Mouse (Mus musculus): Measurements from ENCODE around the gene Rimbp2. TPM values are rescaled to one million over a fixed set of nuclear protein-coding genes. Genes with fewer than 3 reads are reported as not detected.
"Not testable (repeated sequence)": the region's sequence is repeated elsewhere in the genome, so short reads cannot be mapped to it uniquely, and the experiment has no call there.

Gene Rimbp2
- 1.9 and 2.2 TPM in 2 replicates for polyA plus RNA-seq (2016; fragmentation: Nextera tagmentation; extraction: Ambion mirVana)

- Histone ChIP-seq H3K4me1 (peaks cover 20% of the 10 kb centered on the region), H3K4me2 (replicated peaks) (peak within 1 kb of the TSS; percentile 63), H3K4me3 (peak within 1 kb of the TSS; percentile 51), H3K9me3 (replicated peaks) (no peaks in the 10 kb centered on the region; the same call in 1 of the 2 replicates), H3K27ac (peak within 1 kb of the TSS; percentile 83), H3K27me3 (0 out of 2 replicates have a peak, but pooled peaks cover 4% of the 10 kb centered on the region), H3K36me3 (no peaks in the 10 kb centered on the region), H3K9ac (peak within 1 kb of the TSS; percentile 64)
- 9% methylated on average over 11 of the region's 17 CpGs for WGBS
- ATAC-seq (ENCODE audit: low FRiP score) = peak; percentile 62
These were observed at the start of gene Rimbp2 for GRCm38 (mm10) chr5:128953278-128954070. Gene Rimbp2 (minus strand): TSS chr5:128953486.

GRCm38 (mm10) chr5:129002571-129003011 lies 49.3 kb upstream of the Rimbp2 start:
- H3K27me3 ChIP-seq = no peaks in the 10 kb centered on the region
- no peak overlapping the region for H3K9ac ChIP-seq
- 62% methylated on average over 14 of the region's 14 CpGs for WGBS
- peaks cover 24% of the 10 kb centered on the region for H3K4me1 ChIP-seq
- no peak overlapping the region for H3K27ac ChIP-seq
- no peak overlapping the region for H3K4me2 ChIP-seq (replicated peaks)
- H3K4me3 ChIP-seq = no peak overlapping the region
- H3K36me3 ChIP-seq = no peaks in the 10 kb centered on the region
- no peak for ATAC-seq (ENCODE audit: low FRiP score)
- no peaks in the 10 kb centered on the region for H3K9me3 ChIP-seq (replicated peaks)

GRCm38 (mm10) chr5:129000706-129001468 lies 47.6 kb upstream of the Rimbp2 start:
- Histone ChIP-seq H3K9ac (peak overlapping the region; percentile 13; the same call in 1 of the 2 replicates), H3K9me3 (replicated peaks) (no peaks in the 10 kb centered on the region), H3K36me3 (no peaks in the 10 kb centered on the region), H3K27me3 (no peaks in the 10 kb centered on the region), H3K27ac (0 out of 2 replicates have a peak overlapping the region, but pooled peaks have one; percentile 12), H3K4me3 (no peak overlapping the region), H3K4me1 (peaks cover 15% of the 10 kb centered on the region; the same call in 1 of the 2 replicates), H3K4me2 (replicated peaks) (no peak overlapping the region)
- ATAC-seq (ENCODE audit: low FRiP score) = no peak
- WGBS = 46% methylated on average over 8 of the region's 8 CpGs

GRCm38 (mm10) chr5:128987141-128987954 lies 34.1 kb upstream of the Rimbp2 start:
- 78% methylated on average over 19 of the region's 19 CpGs for WGBS
- no peaks in the 10 kb centered on the region for H3K9me3 ChIP-seq (replicated peaks)
- no peak overlapping the region for H3K4me3 ChIP-seq
- ATAC-seq (ENCODE audit: low FRiP score) = no peak
- H3K4me2 ChIP-seq (replicated peaks) = no peak overlapping the region
- H3K4me1 ChIP-seq = no peaks in the 10 kb centered on the region
- peaks cover 45% of the 10 kb centered on the region for H3K36me3 ChIP-seq
- no peak overlapping the region for H3K27ac ChIP-seq
- H3K9ac ChIP-seq = no peak overlapping the region
- H3K27me3 ChIP-seq = no peaks in the 10 kb centered on the region

DNA sequence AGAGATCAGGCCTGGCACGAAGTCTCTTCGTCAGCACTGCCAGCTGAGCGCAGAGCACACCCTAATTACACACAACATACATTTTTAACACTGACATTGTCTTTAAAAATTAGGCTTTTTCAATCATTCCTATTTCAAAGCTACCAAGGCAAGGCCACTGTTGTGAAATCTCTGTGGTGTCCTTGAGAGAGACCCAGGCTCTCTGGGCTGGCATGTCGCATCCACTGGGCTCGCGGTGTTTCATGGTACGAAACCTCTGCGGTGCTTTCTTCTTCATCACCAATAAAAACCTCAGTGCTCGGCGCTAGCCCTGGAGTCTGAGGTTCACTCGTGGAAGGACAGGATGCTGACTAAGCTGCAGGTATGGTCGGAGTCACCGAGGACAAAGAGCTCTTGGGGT lies 32.7 kb upstream of the Rimbp2 start:
- no peaks in the 10 kb centered on the region for H3K9me3 ChIP-seq (replicated peaks)
- no peak overlapping the region for H3K27ac ChIP-seq
- no peak overlapping the region for H3K4me2 ChIP-seq (replicated peaks)
- H3K9ac ChIP-seq = no peak overlapping the region
- 92% methylated on average over 13 of the region's 13 CpGs for WGBS
- no peak for ATAC-seq (ENCODE audit: low FRiP score)
- no peaks in the 10 kb centered on the region for H3K4me1 ChIP-seq
- H3K36me3 ChIP-seq = peaks cover 31% of the 10 kb centered on the region
- H3K27me3 ChIP-seq = no peaks in the 10 kb centered on the region
- no peak overlapping the region for H3K4me3 ChIP-seq

- peaks cover 24% of the 10 kb centered on the region for H3K36me3 ChIP-seq
- ATAC-seq (ENCODE audit: low FRiP score) = no peak
- 94% methylated on average over 6 of the region's 6 CpGs for WGBS
- H3K27ac ChIP-seq = no peak overlapping the region
- no peak overlapping the region for H3K9ac ChIP-seq
- H3K27me3 ChIP-seq = no peaks in the 10 kb centered on the region
- no peaks in the 10 kb centered on the region for H3K9me3 ChIP-seq (replicated peaks)
- no peak overlapping the region for H3K4me3 ChIP-seq
- no peaks in the 10 kb centered on the region for H3K4me1 ChIP-seq
- no peak overlapping the region for H3K4me2 ChIP-seq (replicated peaks)
These were observed 31.2 kb upstream of the Rimbp2 start for GRCm38 (mm10) chr5:128984536-128984935.

DNA sequence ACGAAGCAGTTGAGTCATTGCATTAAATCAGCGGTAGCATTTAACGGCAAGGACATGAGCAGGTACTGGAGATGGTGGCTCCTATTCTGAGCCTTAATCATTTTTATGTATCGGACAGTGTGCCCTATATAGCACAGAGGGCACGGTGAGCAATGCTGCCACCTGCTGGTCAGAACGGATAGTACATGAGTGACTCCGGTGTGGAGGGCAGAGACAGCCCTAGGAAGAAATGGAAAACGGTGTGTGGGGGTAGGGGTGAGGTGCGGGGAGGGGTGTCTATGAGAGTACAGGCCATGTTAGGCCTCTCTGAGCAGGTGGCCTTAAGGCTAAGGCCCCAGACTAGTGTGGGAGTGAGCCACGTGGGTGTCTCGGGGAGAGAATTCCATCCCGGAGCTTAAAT lies 28.3 kb upstream of the Rimbp2 start:
- no peak overlapping the region for H3K4me3 ChIP-seq

GRCm38 (mm10) chr5:128980857-128981256 lies 27.6 kb upstream of the Rimbp2 start:
- WGBS = 74% methylated on average over 7 of the region's 7 CpGs

More for the DNA sequence above, 28.3 kb upstream of the Rimbp2 start:
- Histone ChIP-seq H3K4me2 (replicated peaks) (no peak overlapping the region), H3K4me1 (no peaks in the 10 kb centered on the region), H3K9ac (no peak overlapping the region), H3K27me3 (no peaks in the 10 kb centered on the region), H3K9me3 (replicated peaks) (no peaks in the 10 kb centered on the region), H3K27ac (no peak overlapping the region), H3K36me3 (peaks cover 18% of the 10 kb centered on the region)
- peak; percentile 72; the same call in 1 of the 2 replicates for ATAC-seq (ENCODE audit: low FRiP score)
- 28% methylated on average over 12 of the region's 12 CpGs for WGBS

GRCm38 (mm10) chr5:128978957-128979356 lies 25.7 kb upstream of the Rimbp2 start:
- Histone ChIP-seq H3K36me3 (no peaks in the 10 kb centered on the region), H3K27ac (no peak overlapping the region), H3K9me3 (replicated peaks) (no peaks in the 10 kb centered on the region), H3K4me1 (no peaks in the 10 kb centered on the region; the same call in 1 of the 2 replicates), H3K27me3 (no peaks in the 10 kb centered on the region), H3K9ac (no peak overlapping the region), H3K4me2 (replicated peaks) (no peak overlapping the region), H3K4me3 (no peak overlapping the region)
- ATAC-seq (ENCODE audit: low FRiP score) = no peak
- 95% methylated on average over 7 of the region's 7 CpGs for WGBS

More at GRCm38 (mm10) chr5:128980857-128981256, 27.6 kb upstream of the Rimbp2 start:
- ATAC-seq (ENCODE audit: low FRiP score) = no peak
- Histone ChIP-seq H3K27me3 (no peaks in the 10 kb centered on the region), H3K9ac (no peak overlapping the region), H3K4me3 (no peak overlapping the region), H3K36me3 (peaks cover 11% of the 10 kb centered on the region), H3K9me3 (replicated peaks) (no peaks in the 10 kb centered on the region), H3K27ac (no peak overlapping the region), H3K4me1 (no peaks in the 10 kb centered on the region; the same call in 1 of the 2 replicates), H3K4me2 (replicated peaks) (no peak overlapping the region)

- not testable (repeated sequence) for H3K4me3 ChIP-seq; H3K27ac ChIP-seq; H3K9me3 ChIP-seq (replicated peaks); ATAC-seq (ENCODE audit: low FRiP score); H3K9ac ChIP-seq; H3K4me1 ChIP-seq; H3K27me3 ChIP-seq; H3K36me3 ChIP-seq; H3K4me2 ChIP-seq (replicated peaks)
- WGBS = 75% methylated on average over 1 of the region's 1 CpGs
These were observed 24.2 kb upstream of the Rimbp2 start for GRCm38 (mm10) chr5:128977466-128977865.

DNA sequence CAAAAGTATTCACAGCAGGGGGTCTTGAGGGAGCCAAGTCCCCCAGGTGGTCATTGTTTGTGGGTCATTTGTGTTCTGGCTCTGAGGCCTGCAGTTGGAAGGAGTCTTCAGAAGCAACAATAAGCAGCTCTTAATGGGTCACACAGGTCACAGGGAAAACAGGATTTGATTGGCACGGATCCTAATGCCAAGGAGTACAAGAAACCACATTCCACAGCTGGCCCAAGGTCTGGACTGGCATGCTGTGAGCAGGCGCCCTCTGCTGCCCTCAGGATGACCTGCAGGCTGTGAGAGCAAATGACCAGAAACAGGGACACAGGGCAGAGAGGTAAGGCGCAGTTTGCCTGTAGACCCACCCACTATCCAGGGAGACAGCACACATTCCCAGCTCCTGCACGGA lies 23.0 kb upstream of the Rimbp2 start:
- Histone ChIP-seq H3K27ac (no peak overlapping the region), H3K36me3 (no peaks in the 10 kb centered on the region), H3K9ac (no peak overlapping the region), H3K4me2 (replicated peaks) (no peak overlapping the region), H3K4me3 (no peak overlapping the region), H3K4me1 (no peaks in the 10 kb centered on the region; the same call in 1 of the 2 replicates), H3K9me3 (replicated peaks) (no peaks in the 10 kb centered on the region), H3K27me3 (peaks cover 3% of the 10 kb centered on the region; the same call in 1 of the 2 replicates)
- WGBS = 12% methylated on average over 4 of the region's 4 CpGs
- no peak for ATAC-seq (ENCODE audit: low FRiP score)

All from hindbrain, embryonic 12.5 days (tissue).